Mouse (Mus musculus) liver, embryonic 11.5 days (tissue): Measurements from ENCODE around the gene Cuedc1. TPM values are rescaled to one million over a fixed set of nuclear protein-coding genes. Genes with fewer than 3 reads are reported as not detected.

Source experiments
- ATAC-seq: fragments of 200-750 bp; cut with Nextera tagmentation; replicated peaks from 2 replicates; pipeline ENCODE4 v1.8.0; 2017; ENCODE audit warnings: moderate number of reproducible peaks, mild to moderate bottlenecking, moderate TSS enrichment, moderate library complexity; ENCODE audit not compliant: low FRiP score
- DNase-seq: peaks from one replicate; pipeline ENCODE4 v3.0.0-alpha.2; 2017; ENCODE audit warnings: low spot score
- H3K27ac ChIP-seq: fragments of 300-500 bp; sonication (generic); 2 replicates; pipeline ENCODE4 v1.5.1; 2014; ENCODE audit warnings: mild to moderate bottlenecking, low read depth, low read length, control low read depth
- H3K27me3 ChIP-seq: fragments of 300-500 bp; sonication (generic); replicated peaks from 2 replicates; pipeline ENCODE4 v1.6.1; 2014; ENCODE audit warnings: low read length, mixed read lengths; ENCODE audit not compliant: control insufficient read depth, insufficient read depth
- H3K36me3 ChIP-seq: fragments of 300-500 bp; sonication (generic); 2 replicates; pipeline ENCODE4 v1.6.1; 2014; ENCODE audit warnings: mild to moderate bottlenecking, low read length, moderate library complexity, mixed read lengths; ENCODE audit not compliant: control insufficient read depth, insufficient read depth
- H3K4me1 ChIP-seq: fragments of 300-500 bp; sonication (generic); replicated peaks from 2 replicates; pipeline ENCODE4 v1.6.1; 2014; ENCODE audit warnings: low read length, mixed read lengths; ENCODE audit not compliant: control insufficient read depth, insufficient read depth
- H3K4me2 ChIP-seq: fragments of 300-500 bp; sonication (generic); 2 replicates; pipeline ENCODE4 v1.6.1; 2014; ENCODE audit warnings: mild to moderate bottlenecking, control low read depth, moderate library complexity
- H3K4me3 ChIP-seq: fragments of 300-500 bp; sonication (generic); 2 replicates; pipeline ENCODE4 v1.5.1; 2014; ENCODE audit warnings: low read depth, low read length, control low read depth
- H3K9ac ChIP-seq: fragments of 300-500 bp; sonication (generic); 2 replicates; pipeline ENCODE4 v1.6.1; 2014; ENCODE audit warnings: low read depth, low read length, control low read depth
- H3K9me3 ChIP-seq: fragments of 300-500 bp; sonication (generic); 2 replicates; pipeline ENCODE4 v1.6.1; 2016; ENCODE audit warnings: low read length, inconsistent platforms, mixed read lengths; ENCODE audit not compliant: control insufficient read depth
- WGBS: fragments of 180-500 bp; shearing (Covaris S2); extraction: QIAGEN DNeasy Blood & Tissue Kit; methylation state at CpG from one replicate; pipeline ENCODE4 v1.1.7; 2014; 5-methylcytosine and 5-hydroxymethylcytosine counted together
- polyA plus RNA-seq: library from polyadenylated mRNA; unstranded; fragments of >200 nt; fragmentation: Nextera tagmentation; extraction: Ambion mirVana; gene quantifications from 2 replicates; pipeline ENCODE4 v1.2.1, GENCODE M21; 2014

The Cuedc1 gene
- polyA plus RNA-seq, 1 experiment from 2014 or later = 6.9 TPM

GRCm38 (mm10) chr11:88154500-88154899 lies 56.6 kb downstream of the Cuedc1 start:
- Histone ChIP-seq H3K27ac (no peak overlapping the region), H3K4me3 (no peak overlapping the region), H3K9me3 (no peaks in the 10 kb centered on the region), H3K4me2 (no peak overlapping the region), H3K27me3 (no peaks in the 10 kb centered on the region), H3K4me1 (peaks cover 34% of the 10 kb centered on the region), H3K36me3 (no peaks in the 10 kb centered on the region), H3K9ac (no peak overlapping the region)
- ATAC-seq (no peak), DNase-seq (no peak)
- WGBS = 83% methylated on average over 8 of the region's 8 CpGs

- Histone ChIP-seq H3K9me3 (no peaks in the 10 kb centered on the region), H3K4me3 (no peak overlapping the region), H3K36me3 (no peaks in the 10 kb centered on the region), H3K27ac (no peak overlapping the region; the same call in 1 of the 2 replicates), H3K27me3 (no peaks in the 10 kb centered on the region; the same call in 1 of the 2 replicates), H3K4me1 (peaks cover 40% of the 10 kb centered on the region), H3K9ac (no peak overlapping the region), H3K4me2 (no peak overlapping the region)
- ATAC-seq (no peak), DNase-seq (no peak)
- WGBS = 59% methylated on average over 3 of the region's 3 CpGs
These were observed 57.6 kb downstream of the Cuedc1 start for GRCm38 (mm10) chr11:88155451-88155850.

GRCm38 (mm10) chr11:88155998-88156397 lies 58.1 kb downstream of the Cuedc1 start:
- no peak overlapping the region for H3K27ac ChIP-seq

GRCm38 (mm10) chr11:88156403-88156802 lies 58.5 kb downstream of the Cuedc1 start:
- Histone ChIP-seq H3K9ac (no peak overlapping the region), H3K4me3 (no peak overlapping the region), H3K4me1 (peaks cover 45% of the 10 kb centered on the region), H3K4me2 (no peak overlapping the region), H3K36me3 (no peaks in the 10 kb centered on the region), H3K27ac (no peak overlapping the region), H3K27me3 (no peaks in the 10 kb centered on the region; the same call in 1 of the 2 replicates), H3K9me3 (no peaks in the 10 kb centered on the region)
- no peak for DNase-seq
- no peak for ATAC-seq
- WGBS = 59% methylated on average over 2 of the region's 2 CpGs

More at GRCm38 (mm10) chr11:88155998-88156397, 58.1 kb downstream of the Cuedc1 start:
- no peak for ATAC-seq
- no peak overlapping the region for H3K4me2 ChIP-seq
- WGBS = 66% methylated on average over 8 of the region's 8 CpGs
- H3K36me3 ChIP-seq = no peaks in the 10 kb centered on the region
- no peaks in the 10 kb centered on the region; the same call in 1 of the 2 replicates for H3K27me3 ChIP-seq
- no peaks in the 10 kb centered on the region for H3K9me3 ChIP-seq
- no peak for DNase-seq
- no peak overlapping the region for H3K9ac ChIP-seq
- H3K4me1 ChIP-seq = peaks cover 45% of the 10 kb centered on the region
- H3K4me3 ChIP-seq = no peak overlapping the region

- WGBS = 69% methylated on average over 5 of the region's 5 CpGs
- H3K4me3 ChIP-seq = no peak overlapping the region
- H3K27me3 ChIP-seq = no peaks in the 10 kb centered on the region; the same call in 1 of the 2 replicates
- no peak overlapping the region for H3K9ac ChIP-seq
- no peaks in the 10 kb centered on the region for H3K9me3 ChIP-seq
- DNase-seq (no peak), ATAC-seq (no peak)
- H3K4me1 ChIP-seq = peaks cover 47% of the 10 kb centered on the region
- H3K36me3 ChIP-seq = no peaks in the 10 kb centered on the region
- H3K27ac ChIP-seq = no peak overlapping the region
- H3K4me2 ChIP-seq = no peak overlapping the region
These were observed 61.0 kb downstream of the Cuedc1 start for GRCm38 (mm10) chr11:88158842-88159246.

GRCm38 (mm10) chr11:88159389-88159788 lies 61.5 kb downstream of the Cuedc1 start:
- ATAC-seq = no peak
- no peaks in the 10 kb centered on the region for H3K36me3 ChIP-seq
- WGBS = 68% methylated on average over 11 of the region's 11 CpGs
- no peaks in the 10 kb centered on the region; the same call in 1 of the 2 replicates for H3K27me3 ChIP-seq
- H3K9me3 ChIP-seq = no peaks in the 10 kb centered on the region
- H3K4me3 ChIP-seq = no peak overlapping the region
- H3K4me1 ChIP-seq = peaks cover 47% of the 10 kb centered on the region
- no peak overlapping the region for H3K4me2 ChIP-seq
- no peak for DNase-seq
- no peak overlapping the region for H3K9ac ChIP-seq
- no peak overlapping the region for H3K27ac ChIP-seq

- H3K36me3 ChIP-seq = no peaks in the 10 kb centered on the region
- H3K27ac ChIP-seq = no peak overlapping the region
- peak overlapping the region; percentile 68 for H3K4me2 ChIP-seq
- peaks cover 51% of the 10 kb centered on the region for H3K4me1 ChIP-seq
- no peaks in the 10 kb centered on the region; the same call in 1 of the 2 replicates for H3K27me3 ChIP-seq
- no peak for ATAC-seq
- H3K9me3 ChIP-seq = no peaks in the 10 kb centered on the region
- WGBS = 54% methylated on average over 5 of the region's 5 CpGs
- no peak overlapping the region for H3K9ac ChIP-seq
- no peak overlapping the region for H3K4me3 ChIP-seq
- DNase-seq = no peak
These were observed 62.5 kb downstream of the Cuedc1 start for GRCm38 (mm10) chr11:88160316-88160715.

GRCm38 (mm10) chr11:88161051-88161581 lies 63.3 kb downstream of the Cuedc1 start:
- H3K9me3 ChIP-seq = no peaks in the 10 kb centered on the region
- no peaks in the 10 kb centered on the region; the same call in 1 of the 2 replicates for H3K27me3 ChIP-seq
- peaks cover 50% of the 10 kb centered on the region for H3K4me1 ChIP-seq
- peak overlapping the region; percentile 68 for H3K4me2 ChIP-seq
- ATAC-seq = no peak
- peak overlapping the region; percentile 53; the same call in 1 of the 2 replicates for H3K9ac ChIP-seq
- H3K36me3 ChIP-seq = no peaks in the 10 kb centered on the region
- under 1% methylated on average over 28 of the region's 33 CpGs for WGBS
- no peak for DNase-seq
- H3K4me3 ChIP-seq = peak overlapping the region; percentile 48
- H3K27ac ChIP-seq = peak overlapping the region; percentile 74
